Mouse (Mus musculus): ENCODE data around the gene Bbs9.

- TF ChIP-seq USF1 (IDR thresholded peaks at IDR 0.05; ENCODE audit: low read depth) (no peak), CTCF (IDR thresholded peaks at IDR 0.05; ENCODE audit: control insufficient read depth, insufficient read depth, insufficient read length) (no peak), MAX (IDR thresholded peaks at IDR 0.05) (no peak), FOSL1 (IDR thresholded peaks at IDR 0.05; ENCODE audit: insufficient read depth, low read length, poor library complexity, severe bottlenecking) (no peak), MYOG (IDR thresholded peaks at IDR 0.05; ENCODE audit: control insufficient read depth, extremely low read depth, insufficient read length) (no peak)
These were observed 362.2 kb downstream of the Bbs9 start for GRCm38 (mm10) chr9:22837702-22838210.
